ENCODE assay signal across 40 mouse cellular contexts in genomic region chr11:6692341-6692740, GRCm38 (mm10). TPM values are rescaled to one million over a fixed set of nuclear protein-coding genes. Genes with fewer than 3 reads are reported as not detected.
"Had no signal": no experiment of that assay in that cellular context is flagged by ENCODE, and none has a peak within 500 bp of the region (broad histone marks: within the 10 kb centered on the region; RNA-seq: fewer than 3 reads in every experiment).

No protein-coding gene starts in this region.

- H3K9me3 ChIP-seq: heart, embryonic 13.5 days; heart, embryonic 15.5 days; hindbrain, embryonic 13.5 days; hindbrain, embryonic 15.5 days; kidney, embryonic 15.5 days; limb, embryonic 13.5 days; limb, embryonic 15.5 days; liver, embryonic 12.5 days had no signal

- H3K27ac ChIP-seq: heart, adult 2 months; heart, embryonic 13.5 days; heart, embryonic 15.5 days; hindbrain, embryonic 13.5 days; hindbrain, embryonic 15.5 days; hindbrain, postnatal 0 days; kidney, embryonic 15.5 days; kidney, postnatal 0 days; limb, embryonic 13.5 days; limb, embryonic 15.5 days; liver, embryonic 12.5 days; liver, embryonic 14.5 days had no signal

- ATAC-seq: hindbrain, postnatal 0 days; intestine, embryonic 16.5 days; liver, embryonic 12.5 days had no signal

- H3K9ac ChIP-seq: heart, embryonic 13.5 days; heart, embryonic 15.5 days; hindbrain, embryonic 13.5 days; hindbrain, embryonic 15.5 days; kidney, embryonic 15.5 days; limb, embryonic 13.5 days; limb, embryonic 15.5 days; liver, embryonic 12.5 days; liver, embryonic 14.5 days had no signal

- H3K4me2 ChIP-seq: heart, embryonic 11.5 days; heart, embryonic 13.5 days; heart, embryonic 15.5 days; hindbrain, embryonic 13.5 days; hindbrain, embryonic 15.5 days; kidney, embryonic 15.5 days; limb, embryonic 13.5 days; limb, embryonic 15.5 days; liver, embryonic 12.5 days had no signal

- H3K27me3 ChIP-seq: heart, embryonic 13.5 days; heart, embryonic 15.5 days; hindbrain, embryonic 13.5 days; hindbrain, embryonic 15.5 days; kidney, embryonic 15.5 days; limb, embryonic 13.5 days; limb, embryonic 15.5 days; liver, embryonic 12.5 days had no signal

- H3K4me3 ChIP-seq: heart, adult 2 months; heart, embryonic 13.5 days; heart, embryonic 15.5 days; hindbrain, embryonic 13.5 days; hindbrain, embryonic 15.5 days; kidney, embryonic 15.5 days; limb, embryonic 13.5 days; limb, embryonic 15.5 days; liver, embryonic 12.5 days had no signal

- DNase-seq: gastrocnemius, postnatal 14 days; gastrocnemius, postnatal 36 days; heart, adult 11 months; heart, adult 2 months; heart, postnatal 14 days; heart, postnatal 36 days; kidney, adult 11 months; kidney, adult 2 months; kidney, adult 9 months; kidney, postnatal 14 days; kidney, postnatal 36 days; left cerebral cortex, postnatal 4 days had no signal

- H3K36me3 ChIP-seq: heart, embryonic 13.5 days; heart, embryonic 15.5 days; hindbrain, embryonic 13.5 days; hindbrain, embryonic 15.5 days; kidney, embryonic 15.5 days; limb, embryonic 13.5 days; limb, embryonic 15.5 days; liver, embryonic 12.5 days had no signal

- H3K4me1 ChIP-seq: heart, embryonic 15.5 days; hindbrain, embryonic 13.5 days; hindbrain, embryonic 15.5 days; limb, embryonic 13.5 days; limb, embryonic 15.5 days; liver, embryonic 12.5 days had no signal

RNA-seq across cellular contexts. Expression of gene Ramp3, which starts 34.0 kb away (rescaled TPM):
- total RNA-seq: hematopoietic stem cell, adult 5-6 weeks had no signal

RNA-seq across cellular contexts. Expression of gene Wap, which starts 53.9 kb away (rescaled TPM):
- total RNA-seq: gastrocnemius, adult 18-20 months; gastrocnemius, adult 8-10 months; gastrocnemius, postnatal 14 days; gastrocnemius, postnatal 36 days; heart, adult 2 months; heart, postnatal 14 days; heart, postnatal 36 days; hematopoietic stem cell, adult 5-6 weeks; hindbrain, postnatal 0 days; layer of hippocampus, adult 18-20 months; layer of hippocampus, postnatal 10 days; layer of hippocampus, postnatal 25 days; left cerebral cortex, adult 18-20 months; left cerebral cortex, postnatal 25 days; left cerebral cortex, postnatal 4 days; liver, adult 2 months had no signal
- polyA plus RNA-seq: heart, adult 2 months; heart, embryonic 11.5 days; heart, embryonic 13.5 days; heart, embryonic 15.5 days; heart, postnatal 0 days; hindbrain, embryonic 11.5 days; hindbrain, embryonic 13.5 days; hindbrain, embryonic 15.5 days; hindbrain, postnatal 0 days; intestine, embryonic 14.5 days; intestine, embryonic 16.5 days; kidney, adult 2 months; kidney, embryonic 15.5 days; kidney, postnatal 0 days; large intestine, adult 2 months; limb, embryonic 11.5 days; limb, embryonic 13.5 days; limb, embryonic 15.5 days; liver, adult 2 months; liver, embryonic 12.5 days; liver, embryonic 14.5 days; liver, embryonic 16.5 days had no signal
